Mouse (Mus musculus): ENCODE measurements around the gene Syde1.

The Syde1 gene

DNA sequence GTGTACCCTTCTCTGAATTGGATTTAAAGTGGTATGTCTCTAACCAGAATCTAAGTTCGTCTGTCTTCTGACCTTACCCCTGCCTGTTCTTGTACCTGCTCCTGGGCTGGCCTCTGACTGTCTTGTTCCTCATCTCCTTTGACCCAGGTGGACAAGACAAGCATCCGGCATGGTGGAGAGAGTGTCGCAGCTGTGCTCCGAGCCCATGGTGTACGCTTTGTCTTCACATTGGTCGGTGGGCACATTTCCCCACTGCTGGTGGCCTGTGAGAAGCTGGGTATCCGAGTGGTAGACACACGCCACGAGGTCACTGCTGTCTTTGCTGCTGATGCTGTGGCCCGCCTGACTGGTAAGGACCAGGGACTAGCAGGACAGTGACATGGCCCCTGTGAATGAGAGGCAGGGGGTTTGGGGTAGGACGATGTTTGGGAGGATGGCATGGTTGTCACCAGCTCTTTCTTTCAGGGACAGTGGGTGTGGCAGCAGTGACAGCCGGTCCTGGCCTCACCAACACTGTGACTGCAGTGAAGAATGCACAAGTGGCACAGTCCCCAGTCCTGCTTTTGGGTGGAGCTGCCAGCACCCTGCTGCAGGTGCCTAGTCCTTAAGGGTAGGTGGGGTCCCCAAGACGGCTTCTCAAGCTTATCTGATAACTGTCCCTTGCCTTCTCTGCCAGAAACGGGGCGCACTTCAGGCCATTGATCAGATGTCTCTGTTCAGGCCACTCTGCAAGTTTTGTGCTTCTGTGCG, 15.2 kb downstream of the Syde1 start:
- DNase-seq (ENCODE audit: low read depth in 1 of 2, low spot score in 2 of 2): no peak

DNA sequence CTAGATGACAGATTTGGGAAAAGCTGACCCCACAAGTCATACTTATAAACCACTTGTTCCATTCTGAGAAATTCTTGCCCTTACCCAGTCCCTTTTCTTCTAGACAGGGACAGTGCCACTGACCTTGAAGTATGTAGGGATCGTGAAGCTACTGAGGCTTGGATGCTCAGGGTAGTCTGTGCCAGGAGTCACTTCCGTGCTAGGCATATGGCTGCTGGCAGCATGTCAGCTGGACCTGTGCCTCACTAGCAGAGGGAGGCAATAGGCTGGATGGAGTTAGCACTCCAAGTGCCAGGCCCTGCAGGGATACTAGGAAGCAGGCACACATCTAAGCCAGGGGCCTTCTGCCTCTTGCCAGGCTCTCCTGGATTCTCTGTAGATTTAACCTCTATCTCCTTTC, 16.1 kb downstream of the Syde1 start:
- DNase-seq (ENCODE audit: low read depth in 1 of 2, low spot score in 2 of 2): no peak

DNA sequence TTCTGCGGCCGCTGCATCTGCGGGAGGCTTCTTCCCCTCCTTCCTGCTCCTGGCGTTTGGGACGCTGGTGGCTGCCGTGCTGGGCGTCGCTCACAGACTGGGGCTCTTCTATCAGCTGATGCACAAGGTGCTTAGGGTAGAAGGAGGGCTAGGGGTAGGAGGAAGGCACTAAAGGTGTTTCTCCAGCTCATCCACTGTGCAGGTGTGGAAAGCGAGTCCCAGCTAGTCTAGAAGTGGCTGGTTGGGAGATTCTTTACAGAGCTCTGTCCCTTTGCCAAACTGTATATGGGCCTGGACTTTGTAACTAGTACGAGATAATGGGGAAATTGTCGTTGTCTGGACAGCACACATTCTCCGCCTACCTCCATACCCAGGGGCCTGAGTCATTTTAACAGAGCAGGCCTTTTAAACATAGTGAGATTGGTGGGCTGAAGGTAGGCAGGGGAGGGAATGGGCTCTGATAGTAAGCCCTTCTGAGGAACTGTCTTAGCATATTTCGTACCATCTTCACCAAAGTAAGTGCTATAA, 16.6 kb downstream of the Syde1 start:
- DNase-seq (ENCODE audit: low read depth in 1 of 2, low spot score in 2 of 2): no peak

DNA sequence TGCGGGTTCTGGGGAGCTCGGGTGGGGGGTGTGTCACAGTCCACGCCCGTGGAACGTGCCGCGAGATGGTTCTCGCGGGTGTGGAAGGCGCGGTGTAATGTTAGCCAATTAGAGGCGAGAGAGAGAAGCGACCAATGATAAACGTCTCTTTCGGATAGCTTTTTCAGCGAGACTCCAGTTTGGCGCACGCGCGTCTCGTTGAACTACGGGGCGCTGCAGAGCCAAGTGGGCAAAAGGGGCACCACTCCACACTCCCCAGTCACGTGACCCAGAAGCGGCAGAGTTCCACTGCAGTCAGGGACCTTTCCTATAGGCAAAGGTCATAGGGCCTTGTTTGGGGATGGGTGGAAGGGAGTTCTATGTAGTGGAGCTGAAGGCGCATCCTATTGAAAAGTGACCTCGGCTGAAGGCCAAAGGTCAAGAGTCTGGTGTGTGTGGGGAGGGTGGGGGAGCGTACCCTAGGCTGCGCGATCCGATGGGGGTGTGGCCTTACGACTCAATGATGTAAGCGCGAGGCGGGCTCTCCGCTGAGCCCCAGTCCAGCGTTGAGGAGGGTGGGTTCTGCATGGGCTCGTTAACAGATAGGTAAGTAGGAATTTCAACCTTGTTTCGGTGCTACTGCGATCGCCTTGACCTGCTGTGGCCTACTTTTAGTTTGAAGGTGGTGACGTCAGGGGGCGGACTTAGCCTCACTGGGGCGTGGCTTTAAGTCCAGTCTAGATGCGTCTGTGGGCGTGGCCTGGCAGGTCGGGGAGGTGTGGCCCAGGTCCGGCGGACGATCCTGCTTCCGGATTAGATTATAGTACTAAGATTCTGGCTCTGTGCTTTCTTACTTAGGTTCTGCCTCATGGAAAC, 17.3 kb downstream of the Syde1 start, which contains the start of gene Ilvbl:
Gene Ilvbl, plus strand, starts transcription at position 97 of the 855 bp plus-strand sequence.
- peak; percentile 78 to 93 for DNase-seq (ENCODE audit: low read depth in 1 of 2, low spot score in 2 of 2)

DNA sequence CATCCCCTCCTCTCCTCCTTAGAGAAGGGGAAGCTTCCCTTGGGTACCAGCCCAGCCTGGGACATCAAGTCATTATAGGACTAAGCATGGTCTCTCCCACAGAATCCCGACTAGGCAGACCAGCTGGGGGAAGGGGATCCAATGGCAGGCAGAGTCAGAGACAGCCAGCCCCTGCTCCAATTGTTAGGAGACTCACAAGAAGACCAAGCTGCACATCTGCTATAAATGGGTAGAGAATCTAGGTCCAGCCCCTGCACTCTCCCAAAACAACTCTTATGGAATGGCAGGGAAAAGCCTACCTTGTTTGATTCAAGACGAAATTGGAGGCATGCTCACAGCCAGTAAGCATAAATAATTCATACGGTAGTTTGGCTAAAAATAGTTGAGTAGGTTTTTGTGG, 18.5 kb downstream of the Syde1 start:
- DNase-seq (ENCODE audit: low read depth in 1 of 2, low spot score in 2 of 2): no peak

DNA sequence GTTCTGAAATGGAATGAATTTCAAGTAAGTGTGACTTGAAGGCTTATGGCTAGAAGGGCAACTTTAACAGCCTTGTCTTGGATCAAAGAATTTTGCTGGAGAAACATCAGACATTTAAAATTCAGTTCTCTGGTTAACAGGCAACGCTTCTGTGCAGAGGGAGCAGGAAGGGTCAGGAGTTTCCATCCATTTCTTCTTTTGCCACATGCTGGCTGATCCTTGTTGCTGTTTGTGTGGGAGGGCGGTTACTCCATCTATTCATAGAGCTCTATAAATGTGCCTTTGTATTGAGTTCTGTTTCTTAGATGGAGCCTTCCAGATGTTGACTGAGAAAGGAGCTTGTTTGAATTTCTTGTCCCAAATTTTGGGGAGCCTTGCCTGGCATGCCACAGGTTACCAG, 20.9 kb downstream of the Syde1 start:
- DNase-seq (ENCODE audit: low read depth in 1 of 2, low spot score in 2 of 2): no peak

DNA sequence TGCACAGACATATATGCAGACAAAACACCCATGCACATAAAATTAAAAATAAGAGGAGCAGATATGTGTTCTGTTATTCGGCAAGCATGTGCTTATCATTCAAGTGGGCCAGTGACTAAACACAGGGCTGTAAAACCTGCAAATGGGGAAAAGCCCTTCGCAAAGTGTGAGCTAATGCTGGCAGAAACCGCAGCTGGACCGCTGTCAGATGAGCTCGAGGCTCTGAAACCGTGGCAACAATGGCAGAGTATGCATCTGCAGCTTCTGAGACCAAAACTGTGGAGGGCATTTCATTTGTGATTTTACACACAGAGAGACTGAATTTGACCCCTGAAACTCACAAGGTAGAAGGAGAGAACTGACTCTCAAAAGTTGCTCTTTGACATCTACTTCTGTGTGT, 21.3 kb downstream of the Syde1 start:
- no peak for DNase-seq (ENCODE audit: low read depth in 1 of 2, low spot score in 2 of 2)

DNA sequence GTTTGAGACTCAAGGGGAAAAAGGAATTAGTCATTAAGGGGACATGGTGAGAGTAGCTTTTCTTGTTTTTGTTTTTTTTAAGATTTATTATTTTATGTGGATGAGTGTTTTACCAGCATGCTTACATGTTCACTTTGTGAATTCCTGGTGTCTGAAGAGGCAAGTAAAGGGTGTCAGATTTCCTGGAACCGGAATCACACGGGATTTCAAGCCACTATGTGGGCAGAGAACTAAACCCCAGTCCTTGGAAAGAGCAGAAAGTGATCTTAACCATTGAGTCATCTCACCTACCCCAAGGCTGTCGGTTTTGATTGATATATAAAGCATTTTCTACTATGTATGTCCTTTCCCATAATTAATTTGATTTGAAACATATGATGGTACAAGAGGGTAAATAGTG, 22.1 kb downstream of the Syde1 start:
- no peak for DNase-seq (ENCODE audit: low read depth in 1 of 2, low spot score in 2 of 2)

DNA sequence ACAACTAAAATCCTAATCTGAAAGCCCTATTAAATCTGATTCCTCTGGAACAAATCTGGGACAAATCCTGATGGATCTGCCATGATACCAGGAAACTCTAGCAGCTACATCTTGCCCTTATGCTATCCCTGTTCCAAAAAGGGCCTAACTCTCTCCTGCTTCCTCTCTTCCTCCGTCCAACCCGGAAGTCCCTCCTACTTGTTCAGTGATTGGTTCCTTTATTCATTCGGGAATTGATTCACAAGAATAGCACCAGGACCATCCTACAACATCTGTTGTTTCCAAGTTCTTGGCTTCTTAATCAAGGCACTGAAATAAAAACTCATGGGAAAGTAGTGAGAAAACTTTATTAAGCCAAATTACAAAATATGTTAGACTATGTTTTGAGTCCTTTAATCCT, 22.6 kb downstream of the Syde1 start:
- no peak for DNase-seq (ENCODE audit: low read depth in 1 of 2, low spot score in 2 of 2)

DNA sequence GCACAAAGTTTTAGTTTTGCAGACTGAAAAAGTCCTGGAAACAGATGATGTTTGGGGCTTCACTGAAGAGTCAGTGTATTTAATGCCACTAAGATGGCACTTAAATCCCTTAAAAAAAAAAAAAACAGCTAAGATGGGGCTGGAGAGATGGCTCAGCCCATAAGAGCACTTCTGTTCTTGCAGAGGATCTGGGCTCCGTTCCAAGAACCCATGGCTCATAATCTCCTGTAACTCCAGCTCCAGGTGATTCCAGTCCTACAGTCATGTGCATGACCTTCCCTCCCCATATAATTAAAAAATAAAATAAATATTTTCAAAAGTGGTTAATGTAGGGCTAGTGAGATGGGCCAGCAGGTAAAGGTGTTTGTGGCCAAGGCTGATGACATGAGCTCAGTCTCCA, 26.7 kb downstream of the Syde1 start:
- DNase-seq (ENCODE audit: low read depth in 1 of 2, low spot score in 2 of 2): no peak

DNA sequence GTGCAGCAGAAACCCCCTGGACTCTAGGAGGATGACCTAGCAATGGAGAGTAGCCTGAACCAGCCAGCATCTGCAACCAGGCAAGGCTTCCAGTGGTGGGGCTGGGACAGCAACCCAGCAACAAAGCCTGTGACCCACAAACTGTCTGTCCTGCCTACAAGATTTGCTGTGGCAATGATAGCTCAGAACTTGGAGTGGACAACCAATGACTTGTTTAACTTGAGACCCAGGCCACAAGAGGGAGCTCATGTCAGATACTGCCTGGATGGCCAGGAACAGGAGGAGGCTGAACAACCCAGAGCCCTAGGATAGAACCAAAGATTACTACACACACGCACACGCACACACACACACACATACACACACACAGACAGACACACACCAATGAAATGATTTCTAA, 50.8 kb downstream of the Syde1 start:
- no peak for DNase-seq (ENCODE audit: low read depth in 1 of 2, low spot score in 2 of 2)
